Mouse (Mus musculus) liver, postnatal 0 days (tissue): ENCODE data around the gene Xpc. TPM values are rescaled to one million over a fixed set of nuclear protein-coding genes. Genes with fewer than 3 reads are reported as not detected.

Source experiments
- ATAC-seq: fragments of 200-750 bp; cut with Nextera tagmentation; 2 replicates; pipeline ENCODE4 v1.8.0; 2017; ENCODE audit warnings: mild to moderate bottlenecking, moderate library complexity
- DNase-seq: peaks from one replicate; pipeline ENCODE4 v3.0.0-alpha.2; 2016
- H3K27ac ChIP-seq: fragments of 300-500 bp; sonication (generic); 2 replicates; pipeline ENCODE4 v1.5.1; 2014; ENCODE audit warnings: antibody characterized with exemption, moderate library complexity, mild to moderate bottlenecking, low read depth
- H3K27me3 ChIP-seq: fragments of 300-500 bp; sonication (generic); 2 replicates; pipeline ENCODE4 v1.6.1; 2014; ENCODE audit warnings: low read length, control low read depth, mixed read lengths; ENCODE audit not compliant: insufficient read depth
- H3K36me3 ChIP-seq: fragments of 300-500 bp; sonication (generic); replicated peaks from 2 replicates; pipeline ENCODE4 v1.6.1; 2014; ENCODE audit warnings: mild to moderate bottlenecking, control low read depth, low read length, moderate library complexity, mixed read lengths; ENCODE audit not compliant: insufficient read depth
- H3K4me1 ChIP-seq: fragments of 300-500 bp; sonication (generic); 2 replicates; pipeline ENCODE4 v1.6.1; 2014; ENCODE audit warnings: antibody characterized with exemption, mild to moderate bottlenecking, control low read depth; ENCODE audit not compliant: insufficient read depth
- H3K4me2 ChIP-seq: fragments of 300-500 bp; sonication (generic); 2 replicates; pipeline ENCODE4 v1.6.1; 2014; ENCODE audit warnings: low read depth, mild to moderate bottlenecking, low read length, moderate library complexity, mixed read lengths
- H3K4me3 ChIP-seq: fragments of 300-500 bp; sonication (generic); 2 replicates; pipeline ENCODE4 v1.5.1; 2014; ENCODE audit warnings: low read depth, low read length
- H3K9ac ChIP-seq: fragments of 300-500 bp; sonication (generic); replicated peaks from 2 replicates; pipeline ENCODE4 v1.6.1; 2014; ENCODE audit warnings: mild to moderate bottlenecking, moderate library complexity
- H3K9me3 ChIP-seq: fragments of 300-500 bp; sonication (generic); 2 replicates; pipeline ENCODE4 v1.6.1; 2016; ENCODE audit warnings: mild to moderate bottlenecking, control low read depth, low read length, mixed read lengths
- CTCF ChIP-seq: sonication (generic); IDR thresholded peaks from 2 replicates; pipeline ENCODE4 v1.5.1; 2016; ENCODE audit warnings: antibody characterized with exemption, low read depth
- EP300 ChIP-seq: IDR thresholded peaks from 2 replicates; pipeline ENCODE4 v1.6.1; 2016; ENCODE audit warnings: antibody characterized with exemption, low read depth, mild to moderate bottlenecking
- WGBS: fragments of 180-500 bp; shearing (Covaris S2); extraction: QIAGEN DNeasy Blood & Tissue Kit; methylation state at CpG from one replicate; pipeline ENCODE4 v1.1.7; 2014; ENCODE audit not compliant: insufficient replicate concordance; 5-methylcytosine and 5-hydroxymethylcytosine counted together
- polyA plus RNA-seq: library from polyadenylated mRNA; unstranded; fragments of >200 nt; fragmentation: Nextera tagmentation; extraction: Ambion mirVana; gene quantifications from 2 replicates; pipeline ENCODE4 v1.2.1, GENCODE M21; 2015

The Xpc gene
- 6.3 and 6.7 TPM in 2 replicates for polyA plus RNA-seq

DNA sequence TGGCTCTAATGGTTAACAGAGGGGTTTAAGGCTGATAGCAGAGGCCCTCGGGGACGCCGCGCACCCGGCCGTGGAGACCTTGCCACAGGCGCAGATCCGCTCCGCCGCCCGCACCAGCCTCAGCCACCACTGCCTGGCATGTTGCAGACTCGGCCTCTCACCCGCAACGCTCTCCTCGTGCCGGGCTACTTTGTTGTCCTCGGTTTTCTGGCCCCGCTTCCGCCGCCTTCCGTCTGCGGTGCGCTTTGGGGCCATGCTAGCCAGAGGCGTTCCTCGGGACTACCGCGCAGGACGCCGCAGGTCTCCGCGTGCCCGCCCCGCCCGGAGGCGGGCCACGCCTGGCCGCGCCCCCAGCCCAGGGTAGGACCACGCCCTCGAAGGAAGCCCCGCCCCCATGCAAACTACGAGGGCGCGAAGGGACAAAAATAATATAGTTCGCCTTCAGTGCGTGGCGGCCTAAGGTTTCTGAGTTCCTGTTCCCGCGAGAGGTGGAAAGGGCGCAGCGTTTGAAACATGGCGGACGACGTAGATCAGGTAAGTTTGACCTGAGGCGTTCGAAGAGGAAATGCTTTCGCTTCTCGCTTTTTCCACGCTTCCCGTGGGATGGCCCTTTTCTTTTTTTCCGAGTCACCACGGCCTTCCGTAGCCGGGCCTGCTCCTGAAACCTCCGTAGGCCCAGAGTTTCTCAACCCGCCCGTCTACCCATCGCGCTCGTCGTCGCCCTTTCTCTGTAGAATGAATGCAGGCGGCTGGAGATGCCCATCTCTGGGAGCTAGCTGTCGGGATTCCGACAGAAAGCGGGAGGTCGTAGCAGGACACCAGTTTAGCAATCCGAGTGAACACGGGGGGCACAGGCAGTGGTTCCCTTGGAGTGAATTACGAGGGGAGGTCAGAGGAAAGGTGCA lies at the start of gene Xpc, which contains the start of gene Lsm3:
Gene Xpc, minus strand, starts transcription at position 344 of the 905 bp plus-strand sequence.
Gene Lsm3, plus strand, starts transcription at position 384 of the 905 bp plus-strand sequence.
- under 1% methylated on average over 80 of the region's 80 CpGs for WGBS
- Histone ChIP-seq H3K4me3 (peak within 1 kb of the TSS; percentile 91), H3K4me2 (peak within 1 kb of the TSS; percentile 87), H3K9me3 (no peaks in the 10 kb centered on the region), H3K27me3 (no peaks in the 10 kb centered on the region), H3K36me3 (peaks cover 31% of the 10 kb centered on the region), H3K4me1 (peaks cover 16% of the 10 kb centered on the region), H3K27ac (peak within 1 kb of the TSS; percentile 67), H3K9ac (peak within 1 kb of the TSS; percentile 88)
- ATAC-seq (peak; percentile 98), DNase-seq (peak; percentile 99)
- TF ChIP-seq EP300 (0 out of 2 replicates have a peak, but pooled peaks have one; percentile 53), CTCF (0 out of 2 replicates have a peak, but pooled peaks have one; percentile 17)

DNA sequence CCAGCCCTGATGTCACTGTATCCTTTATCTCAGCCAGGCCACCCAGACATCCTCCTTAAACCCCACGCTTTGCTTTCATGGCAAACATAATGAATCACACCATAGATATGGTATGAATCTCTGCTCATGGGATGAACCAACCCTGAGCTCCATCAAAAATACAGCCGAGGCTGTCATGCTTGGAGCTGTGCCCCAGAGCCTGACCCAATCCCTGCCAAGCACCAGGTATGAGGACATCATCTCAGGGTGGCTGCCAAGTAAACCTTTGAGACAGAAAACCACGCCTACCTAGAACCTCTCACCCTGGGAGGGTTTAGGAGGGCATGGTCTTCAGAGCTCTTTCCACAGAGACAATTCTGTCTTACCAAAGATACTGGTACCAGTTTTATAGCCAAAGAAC lies 47.3 kb upstream of the Xpc start:
- Histone ChIP-seq H3K4me1 (peaks cover 13% of the 10 kb centered on the region), H3K27me3 (no peaks in the 10 kb centered on the region), H3K9ac (no peak overlapping the region), H3K27ac (no peak overlapping the region), H3K4me3 (no peak overlapping the region), H3K4me2 (no peak overlapping the region), H3K36me3 (no peaks in the 10 kb centered on the region), H3K9me3 (no peaks in the 10 kb centered on the region)
- TF ChIP-seq EP300 (no peak), CTCF (no peak)
- no peak for DNase-seq
- 56% methylated on average over 3 of the region's 3 CpGs for WGBS
- ATAC-seq, result peak; percentile 36; the same call in 1 of the 2 replicates

DNA sequence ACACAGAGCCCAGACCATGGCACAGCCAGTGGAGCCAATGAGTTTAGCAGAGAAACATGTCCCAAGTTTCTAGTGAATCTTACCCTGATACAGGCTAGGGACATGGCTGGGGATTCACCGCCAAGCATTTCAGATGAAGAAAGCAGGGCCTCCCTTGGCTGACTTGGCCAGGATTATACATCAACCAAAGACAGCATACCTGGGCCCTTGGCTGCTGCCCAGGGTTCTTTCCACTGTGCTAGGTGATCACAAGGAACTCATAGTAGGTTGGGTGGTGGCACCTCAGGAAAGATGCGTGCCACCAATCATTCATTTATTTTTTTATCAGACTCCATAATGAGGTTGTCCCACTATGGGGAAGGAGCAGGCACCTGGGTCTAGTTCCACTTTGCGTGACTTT lies 44.5 kb upstream of the Xpc start:
- WGBS, result 85% methylated on average over 3 of the region's 3 CpGs
- no peak for ATAC-seq
- no peaks in the 10 kb centered on the region for H3K27me3 ChIP-seq

DNA sequence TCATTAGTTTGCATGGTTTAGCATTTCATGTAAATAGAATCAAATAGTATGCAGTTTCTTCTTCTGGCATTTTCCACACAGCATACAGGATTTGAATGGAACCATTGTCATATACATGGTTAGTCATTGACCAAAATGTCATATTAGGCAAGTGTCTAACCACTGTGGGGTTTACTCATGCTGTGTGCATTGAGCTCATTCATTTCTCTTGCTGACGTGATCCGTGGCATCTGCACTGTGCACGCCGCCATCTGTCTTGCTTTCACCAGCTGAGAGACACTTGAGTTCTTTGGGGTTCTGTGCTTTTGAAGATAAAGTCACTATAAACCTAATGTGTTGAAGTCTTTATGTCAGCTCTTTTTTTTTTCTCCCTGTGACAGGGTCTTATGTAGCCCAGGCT lies 43.7 kb upstream of the Xpc start:
- Histone ChIP-seq H3K9ac (no peak overlapping the region), H3K4me1 (peaks cover 10% of the 10 kb centered on the region), H3K4me3 (no peak overlapping the region), H3K27me3 (no peaks in the 10 kb centered on the region), H3K9me3 (no peaks in the 10 kb centered on the region; the same call in 1 of the 2 replicates), H3K27ac (no peak overlapping the region), H3K36me3 (no peaks in the 10 kb centered on the region), H3K4me2 (no peak overlapping the region)
- WGBS, result 77% methylated on average over 4 of the region's 4 CpGs
- no peak for TF ChIP-seq EP300
- ATAC-seq (no peak), DNase-seq (no peak)

More for the DNA sequence above, 44.5 kb upstream of the Xpc start:
- H3K27ac ChIP-seq, result no peak overlapping the region
- H3K4me1 ChIP-seq, result peaks cover 10% of the 10 kb centered on the region
- TF ChIP-seq CTCF, result no peak
- TF ChIP-seq EP300, result no peak
- no peak overlapping the region for H3K4me3 ChIP-seq
- no peak for DNase-seq
- H3K9me3 ChIP-seq, result no peaks in the 10 kb centered on the region; the same call in 1 of the 2 replicates
- no peak overlapping the region for H3K9ac ChIP-seq
- no peaks in the 10 kb centered on the region for H3K36me3 ChIP-seq
- H3K4me2 ChIP-seq, result no peak overlapping the region

DNA sequence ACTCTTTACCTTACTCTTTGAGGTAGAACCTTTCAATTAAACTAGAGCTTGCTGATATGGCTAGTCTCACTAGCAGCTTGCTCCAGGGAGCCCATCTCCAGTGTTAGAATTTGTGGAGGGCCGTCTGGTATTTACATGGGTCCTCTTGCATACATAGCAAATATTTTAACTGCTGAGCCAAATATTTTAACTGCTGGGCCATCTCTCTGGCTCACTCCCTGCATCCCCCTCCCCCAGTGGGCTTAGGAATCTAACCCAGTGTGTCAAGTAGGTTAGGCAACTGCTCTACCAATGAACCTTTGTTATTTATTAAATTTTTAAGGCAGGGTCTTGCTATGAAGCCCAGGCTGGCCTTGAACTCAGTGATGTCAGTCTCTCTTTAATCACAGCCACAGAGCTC lies 42.9 kb upstream of the Xpc start:
- TF ChIP-seq CTCF (no peak), EP300 (no peak)
- 48% methylated on average over 1 of the region's 1 CpGs for WGBS

DNA sequence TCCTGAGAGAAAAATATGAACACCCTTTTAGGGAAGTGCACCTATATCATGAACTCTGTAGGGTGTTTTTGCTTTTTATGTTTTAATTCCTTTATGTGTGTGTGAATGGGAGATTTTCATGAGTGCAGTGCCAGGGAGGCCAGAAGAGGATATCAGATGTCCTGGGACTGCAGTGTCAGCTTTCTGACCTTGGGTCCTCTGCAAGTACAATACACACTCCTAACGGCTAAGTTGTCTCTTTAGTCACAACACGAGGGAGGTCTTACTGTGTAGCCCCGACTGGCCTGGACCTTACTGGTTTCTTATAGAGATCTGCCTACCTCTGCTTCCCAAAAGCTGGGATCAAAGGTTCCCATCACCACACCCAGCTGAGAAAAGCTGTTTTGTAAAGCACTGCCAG lies 37.0 kb upstream of the Xpc start:
- no peak overlapping the region for H3K4me2 ChIP-seq
- no peaks in the 10 kb centered on the region for H3K36me3 ChIP-seq
- no peak for DNase-seq
- no peaks in the 10 kb centered on the region; the same call in 1 of the 2 replicates for H3K9me3 ChIP-seq
- 55% methylated on average over 3 of the region's 3 CpGs for WGBS
- no peak overlapping the region for H3K9ac ChIP-seq
- H3K4me3 ChIP-seq, result no peak overlapping the region
- no peak for TF ChIP-seq EP300
- TF ChIP-seq CTCF, result no peak
- no peak overlapping the region for H3K27ac ChIP-seq
- ATAC-seq, result no peak
- H3K27me3 ChIP-seq, result no peaks in the 10 kb centered on the region
- H3K4me1 ChIP-seq, result peaks cover 4% of the 10 kb centered on the region

More for the DNA sequence above, 42.9 kb upstream of the Xpc start:
- no peak for ATAC-seq
- Histone ChIP-seq H3K36me3 (no peaks in the 10 kb centered on the region), H3K4me2 (no peak overlapping the region), H3K27ac (no peak overlapping the region), H3K27me3 (no peaks in the 10 kb centered on the region), H3K4me1 (peaks cover 7% of the 10 kb centered on the region; the same call in 1 of the 2 replicates), H3K4me3 (no peak overlapping the region), H3K9ac (no peak overlapping the region), H3K9me3 (no peaks in the 10 kb centered on the region; the same call in 1 of the 2 replicates)
- no peak for DNase-seq
